Mouse (Mus musculus) brain, adult 2 months (tissue): Measurements from ENCODE around the gene Wbp1l.

Source experiments
- DNase-seq: peaks from one replicate; pipeline ENCODE4 v3.0.0; 2011; ENCODE audit warnings: low read depth, low spot score

Wbp1l gene

DNA sequence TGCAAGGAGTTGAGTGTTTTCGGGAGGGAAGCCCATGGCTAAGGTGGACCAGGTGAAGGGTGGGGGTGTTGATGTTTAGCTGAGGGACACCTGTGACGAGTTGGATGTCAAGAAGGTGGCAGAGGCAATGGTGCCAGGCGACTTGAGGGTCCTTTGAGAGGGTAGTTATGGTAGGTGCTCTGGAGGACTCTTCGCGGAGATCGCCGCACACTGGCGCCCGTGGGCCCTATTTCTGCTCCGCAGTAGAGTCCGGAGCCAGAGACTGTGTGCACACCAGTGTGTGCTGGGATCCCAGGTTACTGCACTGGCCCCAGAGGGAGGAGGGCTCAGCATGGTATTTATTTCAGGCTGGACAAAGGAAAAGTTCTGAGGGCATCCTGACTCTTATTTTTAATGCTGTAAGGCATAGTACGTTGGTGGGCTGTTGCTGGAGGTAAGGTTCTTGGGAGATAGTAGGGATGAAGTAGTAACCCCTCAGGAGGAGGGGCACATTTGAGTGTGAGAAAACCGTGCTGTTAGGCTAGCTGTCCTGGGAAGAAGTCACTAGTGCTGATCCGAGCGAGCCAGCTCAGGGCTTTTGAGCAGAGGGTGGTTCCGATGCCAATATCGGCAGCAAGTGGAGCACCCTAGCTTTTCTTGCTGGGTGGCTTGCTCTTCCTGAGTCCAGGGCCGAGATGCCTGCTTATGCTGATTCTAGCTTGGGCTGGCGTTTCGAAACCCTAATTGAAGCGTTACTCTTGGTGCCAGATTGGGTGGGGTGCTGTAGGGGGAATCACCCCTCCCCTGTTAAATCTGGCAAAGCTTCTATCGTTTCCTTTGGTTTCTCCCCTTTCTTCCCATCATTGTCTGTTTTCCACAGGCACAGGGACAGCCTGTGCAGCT, 732 bp downstream of the Wbp1l start:
- no peak for DNase-seq

DNA sequence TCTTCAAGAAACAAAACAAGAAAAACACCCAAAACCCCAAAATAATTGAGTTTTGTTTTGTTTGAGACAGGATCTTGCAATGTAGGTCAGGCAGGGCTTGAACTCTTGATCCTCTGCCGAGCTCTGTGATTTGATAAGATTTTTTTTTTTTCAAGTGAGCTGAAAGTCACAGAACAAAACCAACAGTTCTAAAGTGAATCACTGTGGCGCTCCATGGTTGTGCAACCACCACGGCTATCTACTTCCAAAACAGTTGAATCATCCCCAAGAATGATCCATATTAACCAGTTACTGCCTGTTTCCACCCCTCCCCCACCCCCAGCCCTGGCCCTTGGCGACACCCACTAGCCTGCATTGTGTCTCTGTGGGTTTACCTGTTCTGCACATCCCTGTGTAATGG, 1.5 kb downstream of the Wbp1l start:
- no peak for DNase-seq

DNA sequence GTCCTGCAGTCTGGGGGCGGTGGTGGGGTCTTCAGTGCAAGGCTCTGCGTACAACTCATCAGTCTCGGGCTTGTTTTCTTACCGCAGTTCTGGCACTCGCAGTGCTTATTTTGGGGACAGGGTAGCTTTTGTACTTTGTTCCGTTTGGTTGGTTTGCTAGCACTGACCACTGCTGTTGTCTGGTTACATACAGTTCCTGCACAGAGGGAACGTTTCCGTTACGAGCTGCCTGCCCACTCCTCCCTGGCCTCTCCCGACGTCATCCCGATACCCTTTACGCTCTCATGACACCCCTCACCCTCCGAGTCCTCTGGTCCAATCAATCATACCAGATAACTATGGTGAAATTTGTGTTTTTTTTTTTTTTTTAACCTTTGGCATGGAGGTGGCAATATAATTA, 2.6 kb downstream of the Wbp1l start:
- DNase-seq = no peak

DNA sequence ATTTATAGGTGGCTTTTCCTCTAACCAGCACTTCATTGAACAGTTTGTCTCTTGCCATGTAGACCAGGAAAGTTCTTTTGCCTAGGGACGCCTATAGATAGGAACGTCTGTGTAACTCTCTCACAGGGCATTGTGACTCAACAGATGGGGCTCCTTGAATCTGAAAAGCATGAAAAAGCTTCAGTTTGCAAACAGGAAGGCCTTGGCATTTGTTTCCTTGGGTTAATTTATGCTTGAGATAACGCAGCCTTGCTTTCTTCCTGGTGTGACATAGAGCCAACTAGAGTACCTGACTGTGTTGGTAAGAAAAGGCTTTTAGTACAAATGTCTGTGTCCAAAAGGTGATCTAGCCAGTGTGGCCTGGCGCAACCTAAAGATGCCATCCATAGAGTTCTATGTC, 3.5 kb downstream of the Wbp1l start:
- no peak for DNase-seq

DNA sequence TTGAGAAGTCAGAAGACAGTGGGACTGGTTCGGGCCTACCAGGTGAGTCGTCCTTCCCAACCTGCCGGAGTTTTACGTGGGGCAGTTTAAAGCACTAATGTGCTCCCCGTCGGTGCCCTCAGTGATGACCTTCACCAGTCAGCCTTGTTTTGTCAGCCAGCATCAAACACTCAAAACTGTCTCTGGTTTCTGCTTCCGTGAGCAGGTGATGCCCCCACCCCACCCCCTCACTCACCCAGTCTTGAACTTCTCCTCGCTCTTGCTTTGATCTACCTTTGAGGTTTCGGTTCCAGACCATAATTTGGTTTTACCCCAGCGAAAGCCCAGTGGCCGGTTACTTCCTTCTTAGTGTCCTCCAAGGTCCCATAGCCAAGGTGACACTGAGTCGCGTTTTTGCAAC, 7.8 kb downstream of the Wbp1l start:
- no peak for DNase-seq

DNA sequence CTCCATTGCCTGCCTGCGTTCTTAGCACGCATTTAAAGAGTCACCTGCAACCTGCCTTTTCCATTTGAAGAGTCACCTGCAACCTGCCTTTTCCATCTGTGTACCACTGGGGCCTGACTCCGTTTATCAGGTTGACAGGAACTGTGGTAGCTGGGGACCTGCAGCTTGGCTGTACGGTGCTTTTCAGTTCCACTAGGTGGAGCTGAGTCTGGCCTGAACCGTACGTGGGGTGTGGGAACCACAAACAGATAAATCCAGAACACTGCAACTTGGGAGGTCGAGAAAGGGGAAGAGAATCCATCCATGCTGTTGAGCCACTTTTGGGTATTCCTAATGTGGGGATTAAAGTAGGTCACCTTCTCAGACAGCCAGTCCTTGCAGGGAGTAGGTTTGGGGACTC, 8.5 kb downstream of the Wbp1l start:
- peak; percentile 67 for DNase-seq

DNA sequence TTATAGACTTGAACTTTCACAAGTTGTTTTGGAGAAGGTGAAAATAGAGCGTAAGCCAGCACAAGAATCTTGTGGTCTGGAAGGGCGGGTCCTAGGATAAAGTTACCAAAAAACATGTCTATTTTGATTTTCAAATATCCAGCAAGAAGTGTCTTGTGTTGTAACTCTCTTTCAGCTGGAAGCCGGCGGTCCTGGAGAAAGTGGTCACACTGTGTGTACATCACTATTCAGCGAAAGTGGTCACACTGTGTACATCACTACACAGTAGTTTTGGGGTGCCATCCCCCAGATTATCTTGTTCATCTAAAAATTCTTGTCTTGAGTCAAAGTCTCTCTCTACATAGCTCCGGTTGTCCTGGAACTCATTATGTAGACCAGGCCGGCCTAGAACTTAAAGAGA, 9.3 kb downstream of the Wbp1l start:
- DNase-seq = no peak

DNA sequence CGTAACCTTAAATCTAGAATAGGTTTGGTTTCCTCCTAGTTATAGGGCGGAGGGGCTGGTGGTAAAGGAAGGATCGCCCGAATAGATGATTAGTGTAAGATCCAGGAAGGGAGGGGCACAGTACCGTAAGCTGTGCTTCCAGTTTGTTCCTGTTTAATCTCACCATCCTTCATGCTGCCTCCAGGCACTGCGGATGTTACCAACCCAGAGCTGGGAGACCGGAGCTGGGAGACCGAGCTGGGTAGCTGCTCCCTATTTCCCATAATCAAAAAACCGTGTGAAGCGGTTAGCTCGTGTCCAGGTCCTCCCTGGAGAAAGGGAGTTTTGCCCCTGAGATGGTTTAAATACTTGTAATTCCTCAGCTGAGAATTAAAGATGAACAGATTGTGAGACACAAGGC, 17.5 kb downstream of the Wbp1l start:
- DNase-seq = no peak

DNA sequence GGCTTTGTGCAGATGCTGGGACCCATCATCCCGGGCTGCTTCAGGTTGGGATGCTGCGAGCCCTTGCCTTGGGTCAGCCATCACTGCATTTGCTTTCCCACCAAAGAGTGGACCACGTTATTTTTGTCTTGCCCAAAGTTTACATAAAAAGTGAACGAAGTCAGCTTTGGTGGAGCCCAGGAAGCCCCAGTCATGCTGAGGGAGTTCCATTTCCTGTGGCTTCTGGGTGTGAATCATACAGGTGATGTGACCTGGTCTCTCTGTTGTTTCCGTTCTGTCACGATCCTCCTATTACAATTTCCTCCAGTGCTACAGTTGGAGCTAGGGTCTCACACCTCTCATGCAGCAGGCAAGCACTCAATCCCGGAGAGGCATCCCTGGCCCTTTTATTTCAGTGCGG, 18.5 kb downstream of the Wbp1l start:
- DNase-seq = no peak

DNA sequence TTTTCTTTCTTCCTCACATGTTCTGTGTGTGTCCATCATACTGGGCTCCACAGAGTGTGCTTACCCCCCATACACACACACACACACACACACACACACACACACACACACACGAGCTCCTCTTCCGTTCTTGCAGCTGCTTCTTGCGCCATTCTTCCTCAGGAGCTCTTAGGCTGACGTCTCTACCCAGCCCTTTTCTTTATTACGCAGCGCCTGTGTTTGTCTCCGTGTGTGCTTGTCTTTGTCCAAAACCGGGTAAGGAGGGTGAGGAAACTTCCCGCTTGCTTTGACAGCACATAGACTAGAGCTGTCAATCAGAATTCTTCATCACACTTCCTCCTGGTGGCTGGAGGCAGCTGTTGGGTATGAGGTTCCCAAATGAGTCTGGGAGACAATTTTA, 19.4 kb downstream of the Wbp1l start:
- no peak for DNase-seq

DNA sequence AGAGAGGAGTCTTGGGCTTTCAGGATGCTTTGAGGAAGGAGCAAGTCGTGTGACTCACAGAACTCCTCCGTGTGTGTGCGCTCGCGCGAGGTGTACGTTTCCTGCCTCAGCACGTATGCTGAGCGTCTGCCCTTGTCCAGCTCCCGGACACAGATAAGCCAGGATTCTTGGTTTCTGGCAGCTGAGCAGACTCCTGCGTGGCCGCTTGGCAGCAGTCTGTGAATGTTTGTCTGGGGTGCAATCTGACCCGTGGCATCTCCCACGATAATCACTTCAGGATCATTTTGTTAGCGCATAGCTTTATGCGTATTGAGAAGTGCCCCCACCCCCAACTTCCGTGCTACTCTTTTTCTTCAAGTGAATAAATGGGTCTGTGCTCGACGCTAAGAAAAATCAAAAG, 20.1 kb downstream of the Wbp1l start:
- peak; percentile 64 for DNase-seq

DNA sequence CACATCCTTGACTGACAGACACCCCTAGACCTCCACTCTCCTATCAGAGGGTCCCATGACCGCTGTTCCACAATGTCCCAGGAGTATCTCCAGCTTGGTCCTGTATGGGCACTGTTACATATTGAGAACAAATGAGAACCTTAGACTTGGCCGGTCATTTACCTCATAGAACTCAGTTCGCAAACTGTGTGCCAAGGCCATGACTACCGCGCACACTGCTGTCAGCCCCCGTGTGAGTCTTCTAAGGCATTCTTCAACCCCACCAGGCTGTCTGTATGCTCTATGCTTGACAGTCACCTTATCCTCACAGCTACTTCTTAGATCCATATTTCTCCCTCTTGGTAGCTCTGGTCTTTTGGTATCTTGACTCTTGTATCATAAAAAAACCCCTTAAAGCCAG, 20.6 kb downstream of the Wbp1l start:
- DNase-seq = no peak

DNA sequence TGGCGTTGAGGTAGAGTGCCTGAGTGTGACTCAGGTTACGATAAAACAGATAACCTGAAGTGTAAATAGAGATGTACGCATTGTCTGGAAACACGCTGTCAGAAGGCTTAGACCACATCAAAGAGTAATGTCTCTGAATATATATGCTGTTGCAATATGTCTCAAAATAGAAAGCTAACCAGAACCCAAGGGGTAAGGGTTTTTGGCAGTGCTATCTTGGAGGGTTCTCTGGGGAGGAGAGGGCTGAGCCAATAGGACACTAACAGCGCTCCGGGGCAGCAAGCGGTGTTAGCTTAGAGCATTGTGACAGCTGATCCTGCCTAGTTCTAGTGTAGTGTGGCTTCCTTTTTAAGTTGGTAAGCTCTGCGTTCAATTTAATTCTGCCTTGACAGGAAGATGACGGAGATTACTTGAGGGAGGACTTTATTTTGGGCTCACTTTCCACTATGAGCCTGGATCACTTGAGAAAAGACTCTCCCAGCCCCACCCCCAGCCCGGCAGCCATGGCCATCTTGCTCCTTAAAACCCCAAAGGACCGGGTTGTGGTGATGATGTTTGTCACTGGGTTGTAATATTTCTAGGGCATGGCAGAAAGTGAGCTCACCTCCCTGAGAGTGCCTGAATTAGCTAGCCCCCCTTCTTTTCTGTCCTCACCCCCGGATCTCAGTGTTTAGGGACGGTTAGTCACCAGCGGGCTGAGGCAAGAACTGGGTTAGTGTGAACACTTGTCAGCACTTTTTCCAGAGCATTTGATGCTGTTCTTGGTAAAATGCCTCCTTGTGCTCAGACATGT, 21.3 kb downstream of the Wbp1l start:
- DNase-seq = peak; percentile 88

DNA sequence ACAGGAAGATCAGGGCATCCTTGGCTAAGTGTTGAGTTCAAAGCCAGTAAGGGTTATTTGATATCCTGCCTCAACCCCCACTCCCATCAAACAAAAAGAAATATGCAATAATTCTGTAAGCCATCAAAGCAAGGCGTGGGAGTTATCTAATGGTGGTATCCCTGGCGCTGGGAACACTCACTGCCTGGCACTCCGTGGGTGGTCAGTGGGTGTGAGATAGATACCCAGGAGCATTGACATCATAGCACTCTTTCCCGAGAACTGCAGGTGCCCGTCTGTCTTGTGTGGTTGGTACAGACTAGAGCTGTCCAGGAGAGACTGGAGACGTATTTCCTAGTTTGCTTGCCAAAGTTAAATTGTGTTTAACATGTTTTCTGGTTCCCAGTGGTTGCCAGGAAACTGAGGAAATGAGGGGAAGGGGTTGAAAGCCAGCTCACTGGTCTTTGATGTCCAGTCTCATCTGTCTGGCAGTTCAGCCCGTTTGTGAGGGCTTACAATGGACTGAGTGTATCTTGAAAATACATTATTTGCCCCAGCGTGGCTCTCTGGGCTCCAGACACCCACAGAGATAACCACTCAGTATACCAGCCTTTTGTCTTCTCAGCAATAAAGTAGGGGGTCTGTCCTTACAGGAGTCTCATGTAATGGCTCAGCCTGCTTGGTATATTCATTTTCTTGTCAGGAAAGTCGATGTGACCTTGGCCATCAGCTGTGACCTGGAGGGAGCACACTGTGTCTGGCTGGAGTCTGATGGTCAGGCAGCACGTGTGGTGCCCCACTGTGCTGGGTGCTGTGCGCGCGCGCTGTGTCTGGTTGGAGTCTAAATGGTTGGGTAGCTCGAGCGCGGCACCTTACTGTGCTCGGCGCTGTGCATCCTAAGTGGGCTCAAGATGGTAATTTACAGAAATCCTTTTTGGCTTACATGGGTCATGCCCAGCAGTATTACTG, 22.6 kb downstream of the Wbp1l start:
- DNase-seq = peak; percentile 56

DNA sequence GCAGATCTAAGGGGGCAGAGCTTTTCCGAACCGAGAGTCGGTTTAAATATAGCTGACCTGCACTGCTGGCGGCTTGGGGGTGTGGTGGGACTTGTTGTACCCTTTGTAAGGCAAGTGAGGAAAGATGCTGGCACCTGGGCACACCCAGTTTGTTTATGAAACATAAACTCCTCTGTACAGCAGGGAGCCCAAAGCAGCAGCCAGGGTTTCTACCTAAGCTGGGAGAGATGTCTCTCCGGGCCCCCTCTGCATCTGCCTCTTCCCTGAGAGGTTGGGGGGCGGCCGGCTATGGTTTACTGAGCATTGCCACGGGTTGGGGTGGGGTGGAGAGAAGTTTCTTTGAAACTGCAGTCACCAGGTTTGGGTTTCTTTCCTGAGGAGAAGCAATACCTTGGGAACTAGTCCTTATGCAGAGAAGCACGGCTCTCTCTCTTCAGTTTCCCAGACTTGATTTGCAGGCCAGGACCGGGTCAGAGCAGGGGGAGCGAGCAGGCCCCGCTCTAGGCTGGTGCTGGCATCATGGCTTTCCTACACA, 23.8 kb downstream of the Wbp1l start:
- DNase-seq = no peak

DNA sequence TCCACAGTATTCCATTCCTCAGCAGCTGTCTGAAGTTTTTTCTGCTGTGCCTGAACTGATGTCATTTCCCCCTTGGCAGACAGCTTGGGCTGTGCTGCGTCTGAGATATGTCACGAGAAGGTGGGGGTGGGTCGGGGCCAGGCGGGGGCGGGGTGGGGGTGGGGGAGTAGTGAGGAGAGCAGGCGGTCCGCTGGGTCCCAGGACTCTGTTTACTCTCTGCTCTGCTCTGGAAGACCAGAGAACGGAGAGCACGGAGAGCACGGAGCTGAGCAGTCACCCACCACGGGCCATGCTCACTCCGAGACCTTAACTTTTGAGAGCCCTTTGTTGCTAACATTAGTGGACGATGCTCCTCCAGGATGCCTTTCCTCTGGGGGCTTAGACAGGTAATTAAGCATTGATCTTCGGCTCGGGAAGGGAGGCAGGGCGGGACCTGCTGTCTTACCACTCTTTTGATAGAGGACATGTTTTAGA, 24.3 kb downstream of the Wbp1l start:
- DNase-seq = peak; percentile 59

DNA sequence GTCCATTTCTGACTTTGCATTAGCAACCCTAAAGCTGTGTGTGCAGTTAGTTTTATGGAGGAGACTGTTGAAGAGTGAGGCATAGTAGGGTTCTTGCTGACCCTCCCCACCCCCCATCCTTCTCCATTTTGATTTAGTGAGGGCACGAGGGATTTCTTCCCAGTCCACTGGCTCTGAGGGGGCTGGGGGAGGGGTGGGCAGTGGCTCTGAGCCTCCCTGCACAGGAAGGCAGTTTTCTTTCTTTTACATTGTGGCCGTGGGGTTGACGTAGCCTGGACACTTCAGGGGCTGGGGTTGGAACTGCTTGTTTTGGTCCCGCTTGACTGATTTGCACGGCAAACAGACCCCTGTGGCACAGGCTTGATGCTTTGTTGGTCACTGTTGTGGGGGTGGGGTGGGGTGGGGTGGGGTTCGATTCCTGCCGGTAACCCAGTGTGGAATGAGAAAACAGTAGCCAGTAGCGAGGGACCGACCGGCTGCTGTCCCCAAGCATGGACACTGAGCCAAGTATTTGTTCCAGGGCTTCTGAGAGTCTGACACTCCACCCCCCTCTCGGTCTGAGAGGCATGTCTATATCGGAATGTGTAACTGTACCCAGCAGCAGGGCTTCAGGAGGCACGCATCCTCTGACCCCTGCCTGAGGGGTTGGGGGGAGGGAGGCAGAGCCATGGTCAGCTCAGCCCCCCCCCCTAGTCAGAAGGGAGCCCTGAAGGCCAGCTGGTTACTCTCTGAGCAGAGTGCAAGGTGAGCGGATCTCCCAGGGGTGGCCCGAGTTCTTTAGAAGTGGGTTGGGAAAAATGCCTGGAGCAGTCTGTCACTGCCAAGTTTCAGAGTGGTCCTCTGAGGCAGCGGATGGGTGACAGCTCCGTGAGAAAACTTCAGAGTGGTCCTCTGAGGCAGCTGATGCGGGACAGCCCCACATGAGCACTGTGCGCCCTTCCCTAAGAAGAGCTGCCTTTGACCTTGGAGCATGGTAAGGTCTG, 25.2 kb downstream of the Wbp1l start:
- peak; percentile 51 for DNase-seq

DNA sequence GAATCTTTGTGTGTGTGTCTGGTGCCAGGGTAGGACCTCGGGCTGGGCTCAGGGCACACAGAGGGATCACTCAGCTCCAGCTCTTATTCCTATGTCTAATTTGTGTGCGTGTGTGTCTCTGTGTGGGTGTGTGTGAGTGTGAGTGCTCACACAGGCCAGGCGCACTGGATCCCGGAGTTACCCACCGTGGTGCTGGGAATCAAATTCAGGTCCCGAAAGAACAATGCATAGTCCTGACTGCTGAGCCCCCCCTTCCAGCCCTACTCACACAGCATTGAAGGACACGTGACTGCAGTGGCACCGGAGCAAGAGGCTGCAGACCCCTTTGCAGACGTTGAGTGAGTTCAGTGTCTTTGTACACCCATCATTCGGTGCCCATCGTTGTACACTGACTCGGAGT, 26.1 kb downstream of the Wbp1l start:
- no peak for DNase-seq

DNA sequence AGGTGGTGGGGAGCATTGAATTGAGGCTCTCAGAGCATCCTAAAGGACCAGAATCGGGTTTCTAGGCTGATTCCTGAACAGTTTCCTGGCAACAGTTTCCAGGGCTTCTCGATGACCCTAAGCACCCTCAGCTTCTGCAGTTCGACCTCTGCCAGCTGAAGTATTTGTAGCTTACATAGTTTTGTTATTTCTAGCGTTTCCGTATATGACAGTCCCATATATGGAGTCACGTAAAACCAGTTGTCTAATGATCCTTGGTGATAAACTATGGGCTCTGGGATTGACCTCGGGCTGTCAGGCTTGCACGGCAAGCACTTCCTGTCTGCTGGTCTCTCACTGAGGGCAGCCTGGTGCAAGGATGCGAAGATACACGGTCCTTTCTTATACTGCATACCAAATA, 26.6 kb downstream of the Wbp1l start:
- no peak for DNase-seq

DNA sequence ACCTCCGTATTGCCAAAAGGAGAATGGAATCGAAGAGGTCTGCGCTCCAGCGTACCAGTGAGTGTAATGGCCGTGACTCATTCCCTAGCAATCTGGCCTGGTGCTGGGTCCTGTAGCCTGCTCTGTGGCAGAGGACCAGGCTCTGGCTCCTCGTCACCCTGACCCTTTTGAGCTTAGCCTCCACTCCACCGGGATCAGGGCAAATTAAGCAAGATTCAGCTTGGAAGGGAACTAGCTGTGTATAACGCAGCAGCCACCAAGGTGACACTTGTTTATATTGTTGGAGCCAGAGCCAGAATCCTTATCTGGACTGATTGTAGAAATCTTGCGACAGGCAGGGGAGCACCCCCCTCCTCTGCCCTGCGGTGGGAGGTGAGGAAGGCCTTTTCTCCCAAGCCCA, 29.5 kb downstream of the Wbp1l start:
- no peak for DNase-seq
